Mouse (Mus musculus): ENCODE data around the gene Gm20696.

- TF ChIP-seq SIN3A (IDR thresholded peaks at IDR 0.05; ENCODE audit: low read length) (no peak), CTCF (conservative IDR thresholded peaks at IDR 0.05 in 1 of 2, IDR thresholded peaks at IDR 0.05 in 1 of 2; ENCODE audit: low read depth in 2 of 2, low read length in 2 of 2) (no peak), ZMIZ1 (IDR thresholded peaks at IDR 0.05; ENCODE audit: low read depth, low read length) (no peak), POLR2A (IDR thresholded peaks at IDR 0.05; ENCODE audit: low read depth, low read length) (no peak), ZC3H11A (IDR thresholded peaks at IDR 0.05; ENCODE audit: low read depth, low read length) (no peak), MAX (IDR thresholded peaks at IDR 0.05; ENCODE audit: low read length) (no peak), NRF1 (IDR thresholded peaks at IDR 0.05; ENCODE audit: low read depth, low read length) (no peak), MEF2A (IDR thresholded peaks at IDR 0.05; ENCODE audit: borderline replicate concordance, low read depth, low read length) (no peak), USF1 (IDR thresholded peaks at IDR 0.05; ENCODE audit: low read depth, low read length) (no peak), TBP (conservative IDR thresholded peaks at IDR 0.05; ENCODE audit: low read depth, low read length) (no peak), ETS1 (conservative IDR thresholded peaks at IDR 0.05; ENCODE audit: low read depth, low read length) (no peak), ZNF384 (IDR thresholded peaks at IDR 0.05; ENCODE audit: low read depth, low read length) (no peak), TCF12 (IDR thresholded peaks at IDR 0.05; ENCODE audit: low read depth, low read length) (no peak), BHLHE40 (IDR thresholded peaks at IDR 0.05; ENCODE audit: low read depth, low read length) (no peak)
These were observed 254.0 kb downstream of the Gm20696 start for GRCm38 (mm10) chr6:99412598-99412997.
